Mouse (Mus musculus) lung, postnatal 0 days (tissue): ENCODE measurements around the gene Ehbp1. TPM values are rescaled to one million over a fixed set of nuclear protein-coding genes. Genes with fewer than 3 reads are reported as not detected.

Experiments used
- ATAC-seq: fragments of 200-750 bp; cut with Nextera tagmentation; 2 replicates; pipeline ENCODE4 v1.8.0; 2017; ENCODE audit warnings: moderate library complexity
- DNase-seq: peaks from one replicate; pipeline ENCODE4 v3.0.0-alpha.2; 2016; ENCODE audit warnings: low spot score
- H3K27ac ChIP-seq: fragments of 300-500 bp; sonication (generic); 2 replicates; pipeline ENCODE4 v1.5.1; 2014; ENCODE audit warnings: antibody characterized with exemption, mild to moderate bottlenecking, low read length, mixed read lengths
- H3K27me3 ChIP-seq: fragments of 300-500 bp; sonication (generic); replicated peaks from 2 replicates; pipeline ENCODE4 v1.6.1; 2014; ENCODE audit warnings: low read length, mixed read lengths; ENCODE audit not compliant: insufficient read depth
- H3K36me3 ChIP-seq: fragments of 300-500 bp; sonication (generic); 2 replicates; pipeline ENCODE4 v1.6.1; 2014; ENCODE audit warnings: low read length, mixed read lengths; ENCODE audit not compliant: insufficient read depth
- H3K4me1 ChIP-seq: fragments of 300-500 bp; sonication (generic); 2 replicates; pipeline ENCODE4 v1.6.1; 2014; ENCODE audit warnings: antibody characterized with exemption, low read depth, low read length, mixed read lengths; ENCODE audit not compliant: insufficient read depth
- H3K4me2 ChIP-seq: fragments of 300-500 bp; sonication (generic); replicated peaks from 2 replicates; pipeline ENCODE4 v1.6.1; 2014; ENCODE audit warnings: low read depth, mild to moderate bottlenecking, low read length, moderate library complexity, mixed read lengths
- H3K4me3 ChIP-seq: fragments of 300-500 bp; sonication (generic); 2 replicates; pipeline ENCODE4 v1.5.1; 2014; ENCODE audit warnings: low read depth, low read length
- H3K9ac ChIP-seq: fragments of 300-500 bp; sonication (generic); replicated peaks from 2 replicates; pipeline ENCODE4 v1.6.1; 2014; ENCODE audit warnings: low read depth, mild to moderate bottlenecking
- H3K9me3 ChIP-seq: fragments of 300-500 bp; sonication (generic); 2 replicates; pipeline ENCODE4 v1.6.1; 2016; ENCODE audit warnings: low read length, mixed read lengths
- CTCF ChIP-seq: IDR thresholded peaks from 2 replicates; pipeline ENCODE4 v1.5.1; 2016; ENCODE audit warnings: antibody characterized with exemption, mild to moderate bottlenecking
- EP300 ChIP-seq: IDR thresholded peaks from 2 replicates; pipeline ENCODE4 v1.6.1; 2016; ENCODE audit warnings: antibody characterized with exemption, mild to moderate bottlenecking, control low read depth
- WGBS: fragments of 180-500 bp; shearing (Covaris S2); extraction: QIAGEN DNeasy Blood & Tissue Kit; methylation state at CpG from one replicate; pipeline ENCODE4 v1.1.7; 2014; 5-methylcytosine and 5-hydroxymethylcytosine counted together
- polyA plus RNA-seq: library from polyadenylated mRNA; unstranded; fragments of >200 nt; fragmentation: Nextera tagmentation; extraction: Ambion mirVana; gene quantifications from 2 replicates; pipeline ENCODE4 v1.2.1, GENCODE M21; 2015

The Ehbp1 gene
- polyA plus RNA-seq, 1 experiment from 2014 or later = 5.1 TPM

- no peak for ATAC-seq
- no peak overlapping the region for H3K9ac ChIP-seq
Measured at GRCm38 (mm10) chr11:22271889-22272288, 70.2 kb downstream of the Ehbp1 start.

DNA sequence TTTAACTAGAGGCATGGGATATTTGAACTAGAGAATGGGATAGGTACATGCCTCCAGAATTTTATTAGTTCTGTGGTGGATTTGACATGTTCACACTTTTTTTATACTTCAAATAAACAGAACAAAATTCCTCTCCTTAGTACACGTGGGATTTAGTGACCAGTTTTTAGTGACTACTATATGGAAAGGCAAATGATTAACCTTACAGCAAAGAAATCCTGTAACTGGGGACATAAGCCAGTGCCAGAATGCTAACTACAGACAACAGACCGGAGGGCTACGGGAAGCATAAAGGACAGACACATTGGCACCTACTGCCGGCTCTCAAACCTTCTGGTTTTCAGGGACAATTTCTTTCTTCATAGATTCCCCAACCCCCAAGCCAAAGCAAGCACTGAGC, 72.4 kb downstream of the Ehbp1 start:
- H3K27me3 ChIP-seq = no peaks in the 10 kb centered on the region
- ATAC-seq = no peak

More at GRCm38 (mm10) chr11:22271889-22272288, 70.2 kb downstream of the Ehbp1 start:
- no peaks in the 10 kb centered on the region for H3K36me3 ChIP-seq
- no peak overlapping the region for H3K27ac ChIP-seq
- TF ChIP-seq EP300 (no peak), CTCF (no peak)
- peaks cover 4% of the 10 kb centered on the region; the same call in 1 of the 2 replicates for H3K9me3 ChIP-seq
- H3K4me2 ChIP-seq = no peak overlapping the region
- DNase-seq = no peak
- no peaks in the 10 kb centered on the region; the same call in 1 of the 2 replicates for H3K4me1 ChIP-seq
- WGBS = 81% methylated on average over 3 of the region's 3 CpGs
- no peak overlapping the region for H3K4me3 ChIP-seq
- H3K27me3 ChIP-seq = no peaks in the 10 kb centered on the region

GRCm38 (mm10) chr11:22269173-22269572, 72.9 kb downstream of the Ehbp1 start:
- Histone ChIP-seq H3K9me3 (no peaks in the 10 kb centered on the region), H3K4me2 (no peak overlapping the region), H3K4me3 (no peak overlapping the region), H3K27me3 (no peaks in the 10 kb centered on the region), H3K27ac (no peak overlapping the region), H3K36me3 (no peaks in the 10 kb centered on the region), H3K9ac (no peak overlapping the region), H3K4me1 (no peaks in the 10 kb centered on the region; the same call in 1 of the 2 replicates)
- DNase-seq (no peak), ATAC-seq (no peak)
- TF ChIP-seq EP300 (no peak), CTCF (no peak)
- WGBS = 61% methylated on average over 3 of the region's 3 CpGs

More for the DNA sequence above, 72.4 kb downstream of the Ehbp1 start:
- Histone ChIP-seq H3K4me1 (no peaks in the 10 kb centered on the region; the same call in 1 of the 2 replicates), H3K27ac (no peak overlapping the region), H3K4me3 (no peak overlapping the region), H3K4me2 (no peak overlapping the region), H3K9me3 (no peaks in the 10 kb centered on the region), H3K9ac (no peak overlapping the region), H3K36me3 (no peaks in the 10 kb centered on the region)
- 40% methylated on average over 4 of the region's 4 CpGs for WGBS
- no peak for DNase-seq
- TF ChIP-seq CTCF (no peak), EP300 (no peak)

DNA sequence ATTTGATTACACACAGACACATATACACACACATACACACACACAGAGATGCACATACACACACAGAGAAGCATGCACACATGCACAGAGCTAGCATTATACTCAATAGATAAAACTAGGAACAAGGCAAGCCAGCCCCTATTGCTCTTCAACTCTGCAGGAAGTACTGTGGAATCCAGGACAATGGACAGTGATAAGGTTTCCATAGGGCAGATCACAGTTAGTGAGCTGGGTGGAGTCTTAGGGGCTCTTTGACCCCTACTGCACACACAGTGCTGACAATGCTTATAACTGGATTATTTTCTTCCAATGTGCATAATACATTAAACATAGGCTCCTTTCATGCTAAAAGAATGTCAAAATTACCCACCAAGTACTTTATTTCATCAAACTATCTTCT, 75.1 kb downstream of the Ehbp1 start:
- H3K27ac ChIP-seq = no peak overlapping the region
- TF ChIP-seq CTCF (no peak), EP300 (no peak)
- DNase-seq (no peak), ATAC-seq (no peak)
- H3K9ac ChIP-seq = no peak overlapping the region
- no peaks in the 10 kb centered on the region; the same call in 1 of the 2 replicates for H3K4me1 ChIP-seq
- H3K27me3 ChIP-seq = no peaks in the 10 kb centered on the region
- no peak overlapping the region for H3K4me3 ChIP-seq
- H3K9me3 ChIP-seq = no peaks in the 10 kb centered on the region
- no peaks in the 10 kb centered on the region for H3K36me3 ChIP-seq
- no peak overlapping the region for H3K4me2 ChIP-seq

GRCm38 (mm10) chr11:22255418-22255817, 86.7 kb downstream of the Ehbp1 start:
- Histone ChIP-seq H3K27me3 (no peaks in the 10 kb centered on the region), H3K27ac (no peak overlapping the region), H3K4me3 (no peak overlapping the region), H3K4me1 (no peaks in the 10 kb centered on the region), H3K36me3 (no peaks in the 10 kb centered on the region), H3K9me3 (no peaks in the 10 kb centered on the region), H3K9ac (no peak overlapping the region), H3K4me2 (no peak overlapping the region)
- TF ChIP-seq CTCF (no peak), EP300 (no peak)
- DNase-seq (peak; percentile 69), ATAC-seq (peak; percentile 93)
- WGBS = 68% methylated on average over 1 of the region's 1 CpGs

GRCm38 (mm10) chr11:22249363-22249762, 92.7 kb downstream of the Ehbp1 start:
- WGBS = 69% methylated on average over 2 of the region's 2 CpGs
- H3K9me3 ChIP-seq = no peaks in the 10 kb centered on the region
- ATAC-seq = no peak
- no peak overlapping the region for H3K9ac ChIP-seq
- H3K27ac ChIP-seq = no peak overlapping the region
- no peak for DNase-seq
- H3K4me1 ChIP-seq = no peaks in the 10 kb centered on the region
- H3K27me3 ChIP-seq = no peaks in the 10 kb centered on the region
- TF ChIP-seq EP300 = no peak
- no peak for TF ChIP-seq CTCF
- no peak overlapping the region for H3K4me3 ChIP-seq
- no peaks in the 10 kb centered on the region for H3K36me3 ChIP-seq
- no peak overlapping the region for H3K4me2 ChIP-seq

DNA sequence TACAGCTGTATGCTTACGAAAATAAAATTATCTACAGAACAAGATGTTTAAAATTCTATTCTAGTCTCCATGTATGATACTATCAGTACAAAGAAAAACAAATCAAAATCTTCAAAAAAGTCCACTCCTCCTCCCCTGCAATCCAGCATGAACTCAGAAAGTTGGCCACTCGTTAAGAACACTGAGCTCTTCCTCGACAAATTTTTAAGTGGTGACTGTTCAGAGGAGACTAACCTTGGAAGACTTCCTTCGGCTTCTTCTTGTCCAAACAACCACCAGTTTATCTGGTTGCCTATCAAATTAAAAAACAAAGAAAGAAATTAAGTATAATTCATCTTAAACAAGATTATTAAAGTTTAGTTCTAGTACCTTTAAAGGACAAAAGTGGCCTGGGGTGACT, 94.4 kb downstream of the Ehbp1 start:
- Histone ChIP-seq H3K4me2 (no peak overlapping the region), H3K27me3 (no peaks in the 10 kb centered on the region), H3K4me3 (no peak overlapping the region), H3K27ac (no peak overlapping the region), H3K4me1 (no peaks in the 10 kb centered on the region), H3K9me3 (no peaks in the 10 kb centered on the region), H3K9ac (no peak overlapping the region), H3K36me3 (no peaks in the 10 kb centered on the region)
- DNase-seq (no peak), ATAC-seq (no peak)
- 38% methylated on average over 4 of the region's 4 CpGs for WGBS
- TF ChIP-seq CTCF (no peak), EP300 (no peak)
